Mouse (Mus musculus) stomach, postnatal 0 days (tissue): Measurements from ENCODE around the gene Tmem44.

Experiments
- CTCF ChIP-seq: IDR thresholded peaks from 2 replicates; pipeline ENCODE4 v1.5.1; 2016; ENCODE audit warnings: antibody characterized with exemption, low read depth, mild to moderate bottlenecking, moderate library complexity
- EP300 ChIP-seq: optimal IDR thresholded peaks from 2 replicates; pipeline ENCODE3; 2016; ENCODE audit warnings: antibody characterized with exemption

GRCm38 (mm10) chr16:30515418-30515817 lies 35.2 kb downstream of the Tmem44 start:
- TF ChIP-seq CTCF (peak; percentile 71), EP300 (no peak)
